ENCODE assay signal across 9 mouse cellular contexts in genomic region chr1:61141952-61142351, GRCm38 (mm10).
DNase-seq lines count a peak whose midpoint lies in the region; ATAC-seq and TF ChIP-seq lines count a peak whose summit lies in the region.
"Had no signal": no experiment of that assay in that cellular context is flagged by ENCODE, and none has a peak within 500 bp of the region (broad histone marks: within the 10 kb centered on the region; RNA-seq: fewer than 3 reads in every experiment).

No protein-coding gene starts in this region.

- H3K4me3 ChIP-seq in kidney, postnatal 0 days (replicated peaks; ENCODE audit: low read depth, low read length), result no peak overlapping the region
- no peak overlapping the region for H3K4me3 ChIP-seq in neural tube, embryonic 13.5 days
- H3K4me3 ChIP-seq: midbrain, embryonic 13.5 days had no signal

- H3K9me3 ChIP-seq in kidney, postnatal 0 days (replicated peaks; ENCODE audit: low read length), result no peaks in the 10 kb centered on the region
- H3K9me3 ChIP-seq in neural tube, embryonic 13.5 days, result no peaks in the 10 kb centered on the region
- H3K9me3 ChIP-seq: midbrain, embryonic 13.5 days had no signal

- WGBS in kidney, postnatal 0 days, result 31% methylated on average over 9 of the region's 9 CpGs
- WGBS in neural tube, embryonic 13.5 days, result 38% methylated on average over 9 of the region's 9 CpGs

- no peak for ATAC-seq in kidney, postnatal 0 days (replicated peaks; ENCODE audit: low FRiP score, low read depth)
- ATAC-seq in neural tube, embryonic 13.5 days (ENCODE audit: low read depth), result no peak
- ATAC-seq: midbrain, embryonic 13.5 days had no signal

- no peaks in the 10 kb centered on the region for H3K36me3 ChIP-seq in kidney, postnatal 0 days (ENCODE audit: insufficient read depth, low read length)
- no peaks in the 10 kb centered on the region for H3K36me3 ChIP-seq in neural tube, embryonic 13.5 days
- H3K36me3 ChIP-seq: midbrain, embryonic 13.5 days had no signal

- DNase-seq in kidney, postnatal 0 days (ENCODE audit: low spot score), result peak; percentile 82
- DNase-seq in kidney, adult 9 months, result no peak
- peak; percentile 74 for DNase-seq in embryo, embryonic 10.5 days (ENCODE audit: low spot score)
- DNase-seq in forelimb bud, embryonic 11.5 days (ENCODE audit: low read depth, low spot score), result peak; percentile 74
- DNase-seq in spleen, postnatal 4 days (ENCODE audit: low spot score in 2 of 2), result no peak
- no peak for DNase-seq in layer of hippocampus, adult 18-20 months (ENCODE audit: low spot score in 2 of 2)
- DNase-seq: thymus, postnatal 36 days had no signal

- no peaks in the 10 kb centered on the region for H3K27me3 ChIP-seq in kidney, postnatal 0 days (ENCODE audit: insufficient read depth, low read length)
- no peaks in the 10 kb centered on the region for H3K27me3 ChIP-seq in neural tube, embryonic 13.5 days
- H3K27me3 ChIP-seq: midbrain, embryonic 13.5 days had no signal

- no peak overlapping the region for H3K9ac ChIP-seq in kidney, postnatal 0 days (ENCODE audit: low read depth, low read length)
- H3K9ac ChIP-seq in neural tube, embryonic 13.5 days, result no peak overlapping the region
- H3K9ac ChIP-seq: midbrain, embryonic 13.5 days had no signal

- H3K4me2 ChIP-seq in kidney, postnatal 0 days (ENCODE audit: low read length), result no peak overlapping the region
- no peak overlapping the region for H3K4me2 ChIP-seq in neural tube, embryonic 13.5 days
- H3K4me2 ChIP-seq: midbrain, embryonic 13.5 days had no signal

- peaks cover 33% of the 10 kb centered on the region for H3K4me1 ChIP-seq in kidney, postnatal 0 days (replicated peaks; ENCODE audit: insufficient read depth, low read length)
- peaks cover 92% of the 10 kb centered on the region for H3K4me1 ChIP-seq in neural tube, embryonic 13.5 days (replicated peaks)

- peak overlapping the region; percentile 76 for H3K27ac ChIP-seq in kidney, postnatal 0 days
- H3K27ac ChIP-seq in neural tube, embryonic 13.5 days (replicated peaks), result peak overlapping the region; percentile 88; the same call in 1 of the 2 replicates

- TF ChIP-seq CTCF in kidney, postnatal 0 days (IDR thresholded peaks at IDR 0.05; ENCODE audit: low read depth), result no peak

Comparison
In these comparisons a context has a peak if more than half of its experiments do, and no peak if none do; other contexts are left out.
1. DNase-seq: peak in kidney, postnatal 0 days (single experiment), embryo, embryonic 10.5 days (single experiment) and forelimb bud, embryonic 11.5 days (single experiment); none in kidney, adult 9 months (single experiment), spleen, postnatal 4 days (0 of 2) and layer of hippocampus, adult 18-20 months (0 of 2).